Mouse (Mus musculus) lung, embryonic 15.5 days (tissue): Measurements from ENCODE around the gene Gstm5. TPM values are rescaled to one million over a fixed set of nuclear protein-coding genes. Genes with fewer than 3 reads are reported as not detected.

ENCODE experiments used
- ATAC-seq: fragments of 200-750 bp; cut with Nextera tagmentation; 2 replicates; pipeline ENCODE4 v1.8.0; 2017; ENCODE audit warnings: moderate number of reproducible peaks, borderline replicate concordance; ENCODE audit not compliant: low FRiP score, low TSS enrichment; ENCODE audit errors: extremely low read depth
- H3K27ac ChIP-seq: fragments of 300-500 bp; sonication (generic); 2 replicates; pipeline ENCODE4 v1.5.1; 2015; ENCODE audit warnings: moderate library complexity, mild to moderate bottlenecking, inconsistent platforms
- H3K27me3 ChIP-seq: fragments of 300-500 bp; sonication (generic); 2 replicates; pipeline ENCODE4 v1.6.1; 2015; ENCODE audit warnings: inconsistent platforms
- H3K36me3 ChIP-seq: fragments of 300-500 bp; sonication (generic); 2 replicates; pipeline ENCODE4 v1.6.1; 2015; ENCODE audit warnings: inconsistent platforms
- H3K4me1 ChIP-seq: fragments of 300-500 bp; sonication (generic); 2 replicates; pipeline ENCODE4 v1.6.1; 2015; ENCODE audit warnings: inconsistent platforms
- H3K4me2 ChIP-seq: fragments of 300-500 bp; sonication (generic); 2 replicates; pipeline ENCODE4 v1.6.1; 2015; ENCODE audit warnings: inconsistent platforms, mild to moderate bottlenecking, moderate library complexity
- H3K4me3 ChIP-seq: fragments of 300-500 bp; sonication (generic); 2 replicates; pipeline ENCODE4 v1.5.1; 2015; ENCODE audit warnings: mild to moderate bottlenecking, inconsistent platforms
- H3K9ac ChIP-seq: fragments of 300-500 bp; sonication (generic); 2 replicates; pipeline ENCODE4 v1.6.1; 2015; ENCODE audit warnings: inconsistent platforms
- H3K9me3 ChIP-seq: fragments of 300-500 bp; sonication (generic); 2 replicates; pipeline ENCODE4 v1.6.1; 2016; ENCODE audit warnings: inconsistent platforms
- WGBS: fragments of 180-500 bp; shearing (Covaris S2); methylation state at CpG from one replicate; pipeline ENCODE4 v1.1.7; 2015; 5-methylcytosine and 5-hydroxymethylcytosine counted together
- polyA plus RNA-seq: library from polyadenylated mRNA; unstranded; fragments of >200 nt; fragmentation: Nextera tagmentation; extraction: Ambion mirVana; gene quantifications from 2 replicates; pipeline ENCODE4 v1.2.1, GENCODE M21; 2015

Gene Gstm5
- polyA plus RNA-seq, 1 experiment from 2014 or later, result 116 TPM

GRCm38 (mm10) chr3:107940524-107940923 is 44.9 kb downstream of the Gstm5 start:
- no peaks in the 10 kb centered on the region for H3K9me3 ChIP-seq
- H3K4me1 ChIP-seq, result peaks cover 3% of the 10 kb centered on the region; the same call in 1 of the 2 replicates
- 52% methylated on average over 7 of the region's 7 CpGs for WGBS
- no peak overlapping the region for H3K27ac ChIP-seq
- no peak overlapping the region for H3K4me3 ChIP-seq
- no peaks in the 10 kb centered on the region for H3K27me3 ChIP-seq
- no peak for ATAC-seq
- no peak overlapping the region for H3K4me2 ChIP-seq
- no peak overlapping the region for H3K9ac ChIP-seq
- no peaks in the 10 kb centered on the region for H3K36me3 ChIP-seq

- Histone ChIP-seq H3K9me3 (no peaks in the 10 kb centered on the region), H3K4me2 (no peak overlapping the region), H3K9ac (no peak overlapping the region), H3K27me3 (no peaks in the 10 kb centered on the region), H3K4me3 (no peak overlapping the region), H3K27ac (no peak overlapping the region), H3K4me1 (peaks cover 3% of the 10 kb centered on the region; the same call in 1 of the 2 replicates), H3K36me3 (no peaks in the 10 kb centered on the region)
- ATAC-seq, result no peak
- WGBS, result 78% methylated on average over 4 of the region's 4 CpGs
Measured at GRCm38 (mm10) chr3:107941261-107941660, 45.6 kb downstream of the Gstm5 start.

- ATAC-seq, result peak; percentile 39; the same call in 1 of the 2 replicates
- H3K4me2 ChIP-seq, result peak within 1 kb of the TSS; percentile 51
- H3K4me1 ChIP-seq, result peaks cover 3% of the 10 kb centered on the region; the same call in 1 of the 2 replicates
- H3K36me3 ChIP-seq, result no peaks in the 10 kb centered on the region
- H3K4me3 ChIP-seq, result peak within 1 kb of the TSS; percentile 23
- H3K27ac ChIP-seq, result no peak within 1 kb of the TSS
- WGBS, result 15% methylated on average over 20 of the region's 20 CpGs
- no peaks in the 10 kb centered on the region for H3K27me3 ChIP-seq
- H3K9me3 ChIP-seq, result no peaks in the 10 kb centered on the region
- H3K9ac ChIP-seq, result no peak within 1 kb of the TSS
Measured at GRCm38 (mm10) chr3:107943239-107943990, 47.8 kb downstream of the Gstm5 start, which contains the start of gene Gstm6. Gene Gstm6, minus strand, starts transcription at chr3:107943749.

GRCm38 (mm10) chr3:107945729-107946128 is 50.1 kb downstream of the Gstm5 start:
- 48% methylated on average over 4 of the region's 4 CpGs for WGBS
- no peak overlapping the region for H3K9ac ChIP-seq
- no peak overlapping the region for H3K4me2 ChIP-seq
- no peaks in the 10 kb centered on the region for H3K27me3 ChIP-seq
- H3K4me1 ChIP-seq, result peaks cover 3% of the 10 kb centered on the region; the same call in 1 of the 2 replicates
- no peak overlapping the region for H3K27ac ChIP-seq
- no peak overlapping the region for H3K4me3 ChIP-seq
- ATAC-seq, result no peak
- H3K36me3 ChIP-seq, result no peaks in the 10 kb centered on the region
- no peaks in the 10 kb centered on the region for H3K9me3 ChIP-seq

Other genes starting within 250 kb of the Gstm5 start
- 83.3 and 88.4 TPM in 2 replicates for gene Ahcyl1, start 199.3 kb upstream of the Gstm5 start, polyA plus RNA-seq
- 9.0 and 10.3 TPM in 2 replicates for gene Csf1, start 135.4 kb upstream of the Gstm5 start, polyA plus RNA-seq
- gene Eps8l3, start 18.6 kb upstream of the Gstm5 start, polyA plus RNA-seq, result not detected in 2 replicates
- 12.2 and 12.7 TPM in 2 replicates for gene Gstm7, start 36.0 kb downstream of the Gstm5 start, polyA plus RNA-seq
- gene Gstm6, start 47.9 kb downstream of the Gstm5 start, polyA plus RNA-seq, result 3.2 and 4.9 TPM in 2 replicates
- gene Gstm3, start 73.5 kb downstream of the Gstm5 start, polyA plus RNA-seq, result 0.13 and 0.22 TPM in 2 replicates
- 138 and 145 TPM in 2 replicates for gene Gstm2, start 90.6 kb downstream of the Gstm5 start, polyA plus RNA-seq
- gene Gstm1, start 122.2 kb downstream of the Gstm5 start, polyA plus RNA-seq, result 62.7 and 66.4 TPM in 2 replicates
- 16.7 TPM in 2 replicates for gene Gstm4, start 149.1 kb downstream of the Gstm5 start, polyA plus RNA-seq
- gene Ampd2, start 190.8 kb downstream of the Gstm5 start, polyA plus RNA-seq, result 38.1 and 38.4 TPM in 2 replicates
- 0.48 and 0.96 TPM in 2 replicates for gene Gnat2, start 197.0 kb downstream of the Gstm5 start, polyA plus RNA-seq